Mouse (Mus musculus) CD4-positive, CD25-positive, alpha-beta regulatory T cell (primary cell): ENCODE measurements around the gene Gprasp1. TPM values are rescaled to one million over a fixed set of nuclear protein-coding genes. Genes with fewer than 3 reads are reported as not detected.

Experiments used
- polyA plus RNA-seq: library from polyadenylated mRNA; unstranded; fragments of 100-300 nt; shearing (Covaris generic); gene quantifications from one replicate; pipeline ENCODE4 v1.2.1, GENCODE M21; 2017

The Gprasp1 gene
- 33.2 TPM for polyA plus RNA-seq

GRCm38 (mm10) chrX:135742304-135743055 is at the start of gene Gprasp1, which contains the start of gene Armcx5:
TSS of gene Gprasp1 (plus strand) at chrX:135742733.
TSS of gene Armcx5 (plus strand) at chrX:135742733.

GRCm38 (mm10) chrX:135693633-135694032 is 48.9 kb upstream of the Gprasp1 start, which contains the start of gene Tcp11x2:
TSS of gene Tcp11x2 (minus strand) at chrX:135693790.

GRCm38 (mm10) chrX:135725161-135725560 is 17.4 kb upstream of the Gprasp1 start, which contains the start of gene Tmsb15a:
TSS of gene Tmsb15a (minus strand) at chrX:135725261.

GRCm38 (mm10) chrX:135797212-135797644 is 54.7 kb downstream of the Gprasp1 start, which contains the start of gene Bhlhb9:
TSS of gene Bhlhb9 (plus strand) at chrX:135797594.

GRCm38 (mm10) chrX:135838521-135839360 is 96.2 kb downstream of the Gprasp1 start, which contains the start of gene Gprasp2:
TSS of gene Gprasp2 (plus strand) at chrX:135839034.

Other genes starting within 250 kb of the Gprasp1 start
- not detected for gene AV320801, start 248.1 kb upstream of the Gprasp1 start, polyA plus RNA-seq
- gene Nxf7, start 144.0 kb upstream of the Gprasp1 start, polyA plus RNA-seq, result not detected
- not detected for gene Prame, start 115.0 kb upstream of the Gprasp1 start, polyA plus RNA-seq
- not detected for gene Tcp11x2, start 48.9 kb upstream of the Gprasp1 start, polyA plus RNA-seq
- gene Tmsb15a, start 17.5 kb upstream of the Gprasp1 start, polyA plus RNA-seq, result not detected
- 18.2 TPM for gene Armcx5, start within 50 bp of the Gprasp1 start, polyA plus RNA-seq
- gene Bhlhb9, start 54.9 kb downstream of the Gprasp1 start, polyA plus RNA-seq, result 26.1 TPM
- gene Gprasp2, start 96.3 kb downstream of the Gprasp1 start, polyA plus RNA-seq, result 15.3 TPM